Comparison of ENCODE assay signal across 12 mouse cellular contexts in genomic region chr7:112779636-112780035, GRCm38 (mm10).
DNase-seq lines count a peak whose midpoint lies in the region; ATAC-seq and TF ChIP-seq lines count a peak whose summit lies in the region.
"Had no signal": no experiment of that assay in that cellular context is flagged by ENCODE, and none has a peak within 500 bp of the region (broad histone marks: within the 10 kb centered on the region; RNA-seq: fewer than 3 reads in every experiment).

No protein-coding gene starts in this region.

- DNase-seq in forebrain, embryonic 14.5 days (ENCODE audit: low spot score), result peak; percentile 68
- peak; percentile 60 for DNase-seq in hindbrain, postnatal 0 days (ENCODE audit: low spot score)
- no peak for DNase-seq in liver
- DNase-seq in gastrocnemius, postnatal 4 days (ENCODE audit: low spot score in 2 of 2), result no peak
- DNase-seq: adrenal gland, postnatal 36 days; gastrocnemius, postnatal 25 days; lung, adult 18-20 months; spleen, adult 18-20 months; thymus, postnatal 36 days had no signal

- H3K4me2 ChIP-seq in intestine, embryonic 15.5 days (replicated peaks), result no peak overlapping the region
- no peak overlapping the region for H3K4me2 ChIP-seq in intestine, postnatal 0 days (replicated peaks; ENCODE audit: low read depth)
- no peak overlapping the region for H3K4me2 ChIP-seq in forebrain, embryonic 14.5 days (ENCODE audit: low read length)
- no peak overlapping the region for H3K4me2 ChIP-seq in hindbrain, postnatal 0 days (ENCODE audit: low read depth, low read length)
- H3K4me2 ChIP-seq in neural tube, embryonic 13.5 days, result no peak overlapping the region

- H3K4me3 ChIP-seq in intestine, embryonic 15.5 days (replicated peaks), result no peak overlapping the region
- H3K4me3 ChIP-seq in intestine, postnatal 0 days (ENCODE audit: low read depth, low read length), result no peak overlapping the region
- H3K4me3 ChIP-seq in forebrain, embryonic 14.5 days (ENCODE audit: low read depth, low read length), result no peak overlapping the region
- H3K4me3 ChIP-seq in hindbrain, postnatal 0 days (ENCODE audit: low read length), result no peak overlapping the region
- H3K4me3 ChIP-seq in neural tube, embryonic 13.5 days, result no peak overlapping the region

- peaks cover 24% of the 10 kb centered on the region for H3K4me1 ChIP-seq in intestine, embryonic 15.5 days (replicated peaks)
- H3K4me1 ChIP-seq in intestine, postnatal 0 days (replicated peaks; ENCODE audit: control insufficient read depth, insufficient read depth, low read length), result 0 out of 2 replicates have a peak, but pooled peaks cover 7% of the 10 kb centered on the region
- H3K4me1 ChIP-seq in forebrain, embryonic 14.5 days (ENCODE audit: control insufficient read depth, insufficient read depth, low read length), result peaks cover 18% of the 10 kb centered on the region
- peaks cover 25% of the 10 kb centered on the region; the same call in 1 of the 2 replicates for H3K4me1 ChIP-seq in hindbrain, postnatal 0 days (ENCODE audit: insufficient read depth, low read length)
- peaks cover 55% of the 10 kb centered on the region for H3K4me1 ChIP-seq in neural tube, embryonic 13.5 days (replicated peaks)

- H3K9ac ChIP-seq in intestine, embryonic 15.5 days, result no peak overlapping the region
- H3K9ac ChIP-seq in intestine, postnatal 0 days (ENCODE audit: low read depth, low read length), result no peak overlapping the region
- no peak overlapping the region for H3K9ac ChIP-seq in forebrain, embryonic 14.5 days (ENCODE audit: low read length)
- H3K9ac ChIP-seq in hindbrain, postnatal 0 days (replicated peaks; ENCODE audit: low read length), result no peak overlapping the region
- no peak overlapping the region for H3K9ac ChIP-seq in neural tube, embryonic 13.5 days

- H3K27me3 ChIP-seq in intestine, embryonic 15.5 days (replicated peaks), result no peaks in the 10 kb centered on the region
- H3K27me3 ChIP-seq in intestine, postnatal 0 days (replicated peaks; ENCODE audit: control insufficient read depth, insufficient read depth, low read length), result no peaks in the 10 kb centered on the region
- H3K27me3 ChIP-seq in forebrain, embryonic 14.5 days (replicated peaks; ENCODE audit: control insufficient read depth, insufficient read depth, low read length), result no peaks in the 10 kb centered on the region
- no peaks in the 10 kb centered on the region for H3K27me3 ChIP-seq in hindbrain, postnatal 0 days (ENCODE audit: insufficient read depth, low read length)
- no peaks in the 10 kb centered on the region for H3K27me3 ChIP-seq in neural tube, embryonic 13.5 days

- no peak overlapping the region for H3K27ac ChIP-seq in intestine, embryonic 15.5 days
- H3K27ac ChIP-seq in intestine, postnatal 0 days (ENCODE audit: low read depth, low read length), result no peak overlapping the region
- no peak overlapping the region for H3K27ac ChIP-seq in forebrain, embryonic 14.5 days (ENCODE audit: low read depth, low read length)
- H3K27ac ChIP-seq in hindbrain, postnatal 0 days, result peak overlapping the region; percentile 17; the same call in 1 of the 2 replicates
- peak overlapping the region; percentile 56 for H3K27ac ChIP-seq in neural tube, embryonic 13.5 days (replicated peaks)

- ATAC-seq in intestine, embryonic 15.5 days, result 0 out of 2 replicates have a peak, but pooled peaks have one; percentile 2
- no peak for ATAC-seq in intestine, postnatal 0 days
- peak; percentile 74 for ATAC-seq in forebrain, embryonic 14.5 days
- ATAC-seq in hindbrain, postnatal 0 days, result peak; percentile 67
- peak; percentile 78; the same call in 1 of the 2 replicates for ATAC-seq in neural tube, embryonic 13.5 days (ENCODE audit: low read depth)

- WGBS in intestine, embryonic 15.5 days, result 40% methylated on average over 6 of the region's 6 CpGs
- 60% methylated on average over 6 of the region's 6 CpGs for WGBS in intestine, postnatal 0 days
- 26% methylated on average over 6 of the region's 6 CpGs for WGBS in forebrain, embryonic 14.5 days
- WGBS in hindbrain, postnatal 0 days, result 36% methylated on average over 6 of the region's 6 CpGs
- 18% methylated on average over 6 of the region's 6 CpGs for WGBS in neural tube, embryonic 13.5 days

- no peaks in the 10 kb centered on the region for H3K9me3 ChIP-seq in intestine, embryonic 15.5 days
- H3K9me3 ChIP-seq in intestine, postnatal 0 days (ENCODE audit: control insufficient read depth), result no peaks in the 10 kb centered on the region
- H3K9me3 ChIP-seq in forebrain, embryonic 14.5 days (replicated peaks; ENCODE audit: control insufficient read depth, low read length), result no peaks in the 10 kb centered on the region
- no peaks in the 10 kb centered on the region for H3K9me3 ChIP-seq in hindbrain, postnatal 0 days (ENCODE audit: low read length)
- no peaks in the 10 kb centered on the region for H3K9me3 ChIP-seq in neural tube, embryonic 13.5 days

- TF ChIP-seq CTCF in intestine, postnatal 0 days (IDR thresholded peaks at IDR 0.05; ENCODE audit: low read depth), result no peak
- TF ChIP-seq CTCF in hindbrain, postnatal 0 days (IDR thresholded peaks at IDR 0.05; ENCODE audit: low read depth), result no peak

- no peaks in the 10 kb centered on the region for H3K36me3 ChIP-seq in intestine, embryonic 15.5 days
- H3K36me3 ChIP-seq in intestine, postnatal 0 days (ENCODE audit: control insufficient read depth, insufficient read depth), result no peaks in the 10 kb centered on the region
- no peaks in the 10 kb centered on the region for H3K36me3 ChIP-seq in forebrain, embryonic 14.5 days (ENCODE audit: control insufficient read depth, insufficient read depth, low read length)
- H3K36me3 ChIP-seq in hindbrain, postnatal 0 days (ENCODE audit: insufficient read depth, low read length), result no peaks in the 10 kb centered on the region
- H3K36me3 ChIP-seq in neural tube, embryonic 13.5 days, result no peaks in the 10 kb centered on the region

Comparison
In these comparisons a context has a peak if more than half of its experiments do, and no peak if none do; other contexts are left out.
1. H3K27ac ChIP-seq: peak in hindbrain, postnatal 0 days (single experiment) and neural tube, embryonic 13.5 days (single experiment); none in intestine, embryonic 15.5 days (single experiment), intestine, postnatal 0 days (single experiment) and forebrain, embryonic 14.5 days (single experiment).
2. DNase-seq: peak in forebrain, embryonic 14.5 days (single experiment) and hindbrain, postnatal 0 days (single experiment); none in liver (single experiment) and gastrocnemius, postnatal 4 days (0 of 2).